Mouse (Mus musculus) bone marrow macrophage, adult 2 months (primary cell): ENCODE data around the gene Pde8a.

Experiments used
- CTCF ChIP-seq: IDR thresholded peaks from 2 replicates; pipeline ENCODE4 v1.5.1; 2012; ENCODE audit warnings: low read depth, mild to moderate bottlenecking, low read length, moderate library complexity
- POLR2A ChIP-seq: IDR thresholded peaks from 2 replicates; pipeline ENCODE4 v1.6.1; 2012; ENCODE audit warnings: mild to moderate bottlenecking, low read depth, low read length, borderline replicate concordance

- TF ChIP-seq POLR2A (no peak), CTCF (no peak)
Observed at GRCm38 (mm10) chr7:81251521-81251920, 38.1 kb downstream of the Pde8a start.
